Mouse (Mus musculus) mouse embryonic stem cell (cell line): Measurements from ENCODE around the gene Cflar.
"Not testable (repeated sequence)": the region's sequence is repeated elsewhere in the genome, so short reads cannot be mapped to it uniquely, and the experiment has no call there.

Experiments
- in situ Hi-C, 2 experiments: fragments of 300-500 bp; cut with MboI; formaldehyde crosslinking; loops; 1 replicate in 1 of 2; 3 replicates in 1 of 2; pipeline ENCODE4 v1.14.3; 2019 to 2020; ENCODE audit warnings: low sequenced_read_pairs in 2 of 2, low pct_unique_long_range_greater_than_20kb in 1 of 2, mixed read lengths in 1 of 2; ENCODE audit not compliant: unreplicated experiment in 1 of 2

Gene Cflar

GRCm38 (mm10) chr1:58700580-58701162 is 10.6 kb upstream of the Cflar start:
- in situ Hi-C loops = not testable (repeated sequence)

DNA sequence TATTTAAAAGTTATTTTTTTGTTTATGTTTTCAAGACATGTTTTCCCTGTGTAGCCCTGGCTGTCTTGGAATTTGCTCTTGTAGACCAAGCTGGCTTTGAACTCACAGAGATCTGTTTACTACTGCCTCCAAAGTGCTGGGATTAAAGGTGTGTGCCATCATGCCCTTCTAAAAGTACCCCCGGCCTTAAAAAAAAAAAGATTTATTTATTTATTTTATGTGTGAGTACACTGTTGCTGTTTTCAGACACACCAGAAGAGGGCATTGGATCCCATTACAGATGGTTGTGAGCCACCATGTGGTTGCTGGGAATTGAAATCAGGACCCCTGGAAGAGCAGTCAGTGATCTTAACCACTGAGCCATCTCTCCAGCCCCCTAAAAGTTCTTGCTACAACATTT is 1.3 kb upstream of the Cflar start:
- in situ Hi-C loops = not testable (repeated sequence)

GRCm38 (mm10) chr1:58710711-58711364 is 470 bp upstream of the Cflar start:
- in situ Hi-C loops = no loop called here

DNA sequence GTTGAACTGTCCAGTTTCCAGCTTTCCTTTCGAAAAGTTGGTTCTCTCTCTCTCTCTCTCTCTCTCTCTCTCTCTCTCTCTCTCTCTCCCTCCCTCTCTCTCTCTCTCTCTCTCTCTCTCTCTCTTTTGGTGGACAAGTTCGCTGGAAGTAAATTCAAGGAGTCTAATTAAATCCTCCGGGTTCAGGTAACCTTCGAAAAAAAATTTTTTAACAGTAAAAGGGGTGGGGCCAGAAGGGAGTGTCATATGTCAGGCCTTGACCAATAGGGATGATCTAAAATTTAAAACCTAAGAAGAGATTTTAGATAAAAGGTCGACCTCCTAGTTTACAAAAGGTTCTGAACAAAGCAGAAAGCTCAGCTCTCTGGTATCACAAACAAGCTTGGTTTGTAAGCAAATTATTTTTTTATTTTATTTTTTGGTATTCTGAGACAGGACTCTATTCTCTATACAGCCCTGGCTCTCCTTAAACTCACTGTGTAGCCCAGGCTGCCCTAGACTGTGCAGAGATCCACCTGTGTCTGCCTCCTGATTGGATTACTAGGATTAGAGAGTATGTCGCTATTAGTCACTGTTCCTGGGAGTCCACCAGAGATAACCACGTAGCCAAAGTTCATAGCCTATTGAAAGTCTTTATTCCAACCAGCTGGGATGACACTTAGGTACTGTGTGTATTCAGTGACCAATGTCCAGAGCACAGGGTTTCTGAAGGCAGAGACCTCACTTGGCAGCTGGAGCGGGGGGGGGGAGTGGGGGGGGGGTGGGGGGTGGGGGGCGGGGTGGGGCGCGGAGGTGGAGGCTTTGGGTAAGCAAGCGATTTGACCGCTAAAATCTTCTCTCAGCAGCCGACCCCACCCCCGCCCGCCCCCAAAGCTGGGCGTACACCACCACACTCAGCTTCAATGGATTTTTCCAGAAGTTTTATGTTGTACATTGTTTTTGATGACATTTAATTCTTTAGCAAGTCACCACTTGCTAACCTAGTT is 1.1 kb downstream of the Cflar start:
- in situ Hi-C loops = no loop called here

GRCm38 (mm10) chr1:58713081-58713892 is 2.0 kb downstream of the Cflar start:
- in situ Hi-C loops = no loop called here

DNA sequence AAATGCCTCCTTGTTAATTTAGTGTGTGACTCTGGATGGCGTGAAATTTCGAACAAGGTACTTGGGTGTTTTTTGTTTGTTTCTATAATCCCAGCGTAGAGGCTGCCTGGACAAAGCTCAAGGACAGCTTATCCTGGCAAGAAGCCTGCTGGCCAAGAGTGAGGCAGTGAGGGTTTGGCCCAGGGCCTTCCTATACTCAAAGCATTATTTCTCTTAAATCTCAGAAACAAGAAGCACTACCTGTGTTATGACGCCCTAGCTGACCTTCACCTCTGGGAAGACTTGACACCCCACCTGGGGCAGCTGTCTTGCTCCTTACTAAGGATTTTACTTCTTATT is 2.6 kb downstream of the Cflar start:
- in situ Hi-C loops = no loop called here

DNA sequence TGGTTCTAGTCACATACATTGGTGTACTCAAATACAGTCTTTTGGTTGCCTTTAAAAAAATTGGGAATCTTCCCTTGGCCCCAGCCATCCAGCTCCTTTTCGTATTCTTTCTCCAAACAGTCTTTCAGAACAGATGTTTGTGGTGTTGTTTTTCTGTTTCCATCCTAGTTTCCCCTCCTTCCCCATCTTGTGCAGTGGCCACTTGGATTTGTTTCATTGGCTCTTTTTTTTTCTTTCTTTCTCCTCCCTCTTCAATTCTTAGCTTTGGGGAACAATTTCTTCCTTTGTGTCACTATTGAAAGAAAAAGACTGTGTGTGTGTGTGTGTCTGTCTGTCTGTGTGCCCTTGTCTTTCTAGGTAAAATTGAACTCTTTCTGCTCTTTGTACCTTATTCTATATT is 3.1 kb downstream of the Cflar start:
- in situ Hi-C loops = no loop called here

DNA sequence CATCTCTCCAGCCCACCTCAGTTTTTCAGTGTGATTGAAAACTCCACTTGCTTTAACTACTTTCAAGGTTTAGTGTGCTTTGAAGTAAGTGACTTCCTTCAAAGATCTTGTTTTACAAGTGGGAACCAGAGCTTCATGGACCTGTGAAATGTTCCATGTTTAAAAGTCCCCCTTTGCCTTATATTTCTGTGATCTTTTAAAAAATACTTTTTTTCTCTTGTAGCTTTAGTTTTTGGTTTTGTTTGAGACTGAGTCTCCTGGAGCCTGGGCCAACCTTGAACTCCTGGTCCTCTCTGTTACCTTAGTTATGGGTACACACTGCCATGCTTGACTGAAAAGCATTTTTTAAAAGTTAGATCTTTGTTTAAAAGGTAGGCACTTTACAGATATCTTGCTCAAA is 4.2 kb downstream of the Cflar start:
- in situ Hi-C loops = no loop called here

DNA sequence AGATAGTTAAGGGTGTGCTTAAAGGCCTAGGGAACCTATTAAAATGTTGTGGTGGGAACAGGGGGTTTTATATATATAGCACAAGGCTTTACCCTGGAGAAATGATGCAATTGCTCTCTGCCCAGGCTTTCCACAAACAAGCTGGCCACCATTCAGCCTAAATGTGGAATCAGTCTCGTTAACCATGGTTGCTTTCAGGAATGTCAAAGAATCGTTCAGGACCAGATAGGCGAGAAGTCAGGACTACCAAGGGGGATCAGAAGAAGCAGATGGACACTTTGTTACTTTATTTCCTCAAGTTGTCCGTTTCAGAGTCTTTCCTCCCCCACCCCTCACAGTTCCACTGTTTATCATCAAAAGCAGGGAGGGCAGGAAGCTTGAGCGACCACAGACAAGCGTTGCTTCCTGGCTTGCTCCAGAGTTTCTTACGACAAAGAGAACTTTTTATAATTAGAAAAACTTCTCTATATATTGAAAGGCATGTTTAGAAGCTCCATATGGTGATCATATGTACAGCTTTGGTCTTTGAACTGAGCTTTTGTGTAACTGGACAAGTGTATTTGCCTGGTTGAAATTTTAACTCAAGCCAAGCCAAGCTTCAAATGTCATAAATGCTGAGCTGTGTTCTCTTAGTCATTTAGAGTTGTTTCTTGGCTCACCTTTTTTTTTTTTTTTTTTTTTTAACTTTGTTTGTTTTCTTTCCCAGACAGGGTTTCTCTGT is 5.0 kb downstream of the Cflar start:
- in situ Hi-C loops = no loop called here

GRCm38 (mm10) chr1:58716883-58717220 is 5.5 kb downstream of the Cflar start:
- in situ Hi-C loops = no loop called here

GRCm38 (mm10) chr1:58717589-58718270 is 6.4 kb downstream of the Cflar start:
- in situ Hi-C loops = no loop called here

GRCm38 (mm10) chr1:58719356-58719945 is 8.1 kb downstream of the Cflar start:
- in situ Hi-C loops = no loop called here

GRCm38 (mm10) chr1:58720090-58720489 is 8.8 kb downstream of the Cflar start:
- in situ Hi-C loops = no loop called here

DNA sequence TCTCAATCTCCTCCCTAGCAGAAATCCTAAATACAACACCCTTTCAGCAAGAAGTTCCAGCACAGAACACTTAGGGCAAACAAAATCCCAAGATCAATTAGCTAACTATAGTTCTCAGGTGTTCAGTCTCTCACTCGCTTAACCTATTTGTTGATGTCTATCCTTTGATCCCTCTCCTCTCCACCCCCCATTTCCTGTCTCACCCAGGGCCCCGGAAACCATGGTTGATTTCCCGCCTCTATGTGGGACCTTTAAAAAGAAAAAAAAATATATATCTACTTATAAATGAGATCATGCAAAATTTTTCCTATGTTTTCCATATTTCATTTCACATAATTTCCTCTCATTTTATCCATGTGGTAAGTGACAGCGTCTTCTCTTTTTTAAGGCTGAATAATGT is 9.7 kb downstream of the Cflar start:
- in situ Hi-C loops = no loop called here

- in situ Hi-C loops = no loop called here
Measured at GRCm38 (mm10) chr1:58722115-58722938, 11.0 kb downstream of the Cflar start.

DNA sequence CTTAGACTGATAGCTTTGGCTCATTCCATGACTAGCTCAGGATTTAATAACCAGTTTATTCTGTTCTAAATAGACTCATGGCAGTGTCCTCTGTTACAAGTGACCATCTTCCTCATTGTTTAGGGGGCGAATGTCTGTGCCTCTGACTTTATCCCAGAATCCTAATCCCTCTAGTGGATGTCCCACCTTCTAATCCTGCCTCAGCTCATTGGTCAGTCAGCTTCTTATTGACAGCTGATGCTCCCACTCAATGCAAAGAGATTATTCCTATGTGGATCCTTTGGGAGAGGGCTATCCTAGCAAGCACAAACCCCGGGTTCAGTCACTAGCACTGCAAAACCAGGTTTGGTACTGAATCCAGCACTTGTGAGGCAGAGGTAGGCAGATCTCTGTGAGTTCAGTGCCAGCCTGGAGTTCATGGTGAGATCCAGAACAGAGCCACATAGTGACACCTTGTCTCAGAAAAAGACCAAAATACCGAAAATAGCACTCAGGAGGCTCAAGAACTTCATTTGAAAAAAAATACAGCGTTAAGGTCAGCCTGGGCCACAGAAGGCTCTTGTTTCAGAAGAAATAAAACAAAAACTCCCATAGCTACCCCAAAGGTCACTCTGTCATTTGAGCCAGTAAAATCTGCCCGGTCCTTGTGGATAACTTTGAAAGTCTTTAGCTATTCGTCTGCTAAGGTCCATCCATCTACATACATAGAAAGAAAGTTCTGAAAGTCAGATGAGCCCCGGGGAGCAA is 11.9 kb downstream of the Cflar start:
- in situ Hi-C loops = no loop called here
